Mouse (Mus musculus): Measurements from ENCODE around the gene H2-M2. TPM values are rescaled to one million over a fixed set of nuclear protein-coding genes. Genes with fewer than 3 reads are reported as not detected.
"Not testable (repeated sequence)": the region's sequence is repeated elsewhere in the genome, so short reads cannot be mapped to it uniquely, and the experiment has no call there.

Gene H2-M2
- not detected in 2 replicates for polyA plus RNA-seq (2016; fragmentation: Nextera tagmentation; extraction: Ambion mirVana)

DNA sequence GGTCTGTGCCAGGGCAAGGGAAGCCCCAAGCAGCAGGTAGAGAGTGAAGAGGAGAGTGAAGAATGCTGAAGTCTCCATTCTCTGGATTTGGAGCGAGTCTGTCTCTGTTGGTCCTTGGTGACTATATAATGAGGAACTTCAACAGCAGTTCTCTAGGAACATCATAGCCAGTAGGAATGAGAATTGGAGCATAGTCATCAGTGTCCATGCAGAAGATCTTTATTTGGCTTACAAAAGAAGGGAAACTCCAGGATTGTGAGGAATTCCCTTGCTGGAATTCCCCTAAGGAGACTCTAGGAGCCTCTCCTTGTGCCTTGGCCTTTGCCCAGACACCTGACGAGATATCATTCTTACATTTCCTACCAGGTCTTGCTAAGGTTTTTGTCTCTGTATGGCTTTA is at the start of gene H2-M2:
Gene H2-M2 (minus strand): TSS at position 101 of the 400 bp plus-strand sequence.
- no peak within 1 kb of the TSS for H3K4me3 ChIP-seq
- H3K27me3 ChIP-seq (replicated peaks): no peaks in the 10 kb centered on the region
- H3K4me2 ChIP-seq (replicated peaks): no peak within 1 kb of the TSS
- no peak within 1 kb of the TSS for H3K27ac ChIP-seq
- no peak for ATAC-seq (ENCODE audit: low FRiP score, low read depth)
- no peaks in the 10 kb centered on the region for H3K9me3 ChIP-seq
- no peaks in the 10 kb centered on the region for H3K36me3 ChIP-seq
- 75% methylated on average over 2 of the region's 2 CpGs for WGBS
- H3K4me1 ChIP-seq: no peaks in the 10 kb centered on the region
- no peak within 1 kb of the TSS for H3K9ac ChIP-seq

DNA sequence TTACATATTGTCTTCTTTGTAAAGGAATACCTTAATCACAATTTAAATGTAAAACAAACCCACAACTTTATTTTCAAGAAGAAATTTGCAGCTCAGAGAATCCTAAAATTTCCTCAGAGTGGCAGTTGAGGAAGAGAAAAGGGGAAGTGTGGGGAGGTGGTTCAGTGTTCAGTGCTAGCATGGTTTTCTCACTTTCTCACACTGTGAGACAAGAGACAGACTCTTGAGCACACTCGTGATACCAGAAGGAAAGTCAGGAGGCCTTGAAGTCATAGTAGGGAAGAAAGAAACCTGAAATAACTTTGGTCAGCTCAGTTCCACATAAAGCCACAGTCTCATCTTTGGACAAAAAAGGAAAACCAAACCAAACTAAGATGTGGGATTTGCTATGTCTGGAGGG is 42.1 kb upstream of the H2-M2 start:
- not testable (repeated sequence) for H3K4me3 ChIP-seq; H3K4me2 ChIP-seq (replicated peaks); H3K9me3 ChIP-seq; H3K4me1 ChIP-seq; H3K36me3 ChIP-seq; H3K9ac ChIP-seq; H3K27me3 ChIP-seq (replicated peaks); H3K27ac ChIP-seq; ATAC-seq (ENCODE audit: low FRiP score, low read depth)
- WGBS: 81% methylated on average over 1 of the region's 1 CpGs

GRCm38 (mm10) chr17:37524612-37525011 is 41.3 kb upstream of the H2-M2 start:
- ATAC-seq (ENCODE audit: low FRiP score, low read depth); H3K9me3 ChIP-seq; H3K9ac ChIP-seq; H3K36me3 ChIP-seq; H3K27me3 ChIP-seq (replicated peaks); H3K4me1 ChIP-seq; H3K4me2 ChIP-seq (replicated peaks); H3K27ac ChIP-seq; H3K4me3 ChIP-seq: not testable (repeated sequence)

DNA sequence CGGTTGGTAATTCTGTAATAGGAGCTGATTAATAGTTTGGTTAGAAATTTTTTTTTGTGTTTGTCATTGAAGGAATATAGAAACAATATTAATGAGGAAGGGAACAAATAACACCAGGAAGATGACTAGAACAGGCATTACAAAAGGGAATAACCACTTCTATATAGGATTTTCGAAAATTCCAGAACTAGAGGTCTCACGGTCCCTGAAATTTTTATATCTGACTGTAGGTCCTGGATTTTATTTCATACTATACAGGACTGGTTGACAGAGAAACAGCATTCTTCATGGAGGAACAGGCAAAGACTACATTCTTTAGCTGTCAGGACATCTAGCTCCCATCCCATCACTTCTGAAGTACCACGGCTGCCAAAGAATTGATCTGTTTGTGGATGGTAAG is 24.4 kb upstream of the H2-M2 start, which contains the start of gene Olfr111:
Gene Olfr111 (plus strand): TSS at position 301 of the 400 bp plus-strand sequence.
- Histone ChIP-seq H3K36me3 (no peaks in the 10 kb centered on the region), H3K27me3 (replicated peaks) (no peaks in the 10 kb centered on the region), H3K9me3 (no peaks in the 10 kb centered on the region), H3K9ac (no peak within 1 kb of the TSS), H3K4me1 (no peaks in the 10 kb centered on the region), H3K4me3 (no peak within 1 kb of the TSS), H3K4me2 (replicated peaks) (no peak within 1 kb of the TSS), H3K27ac (no peak within 1 kb of the TSS)
- WGBS: 87% methylated on average over 4 of the region's 4 CpGs
- ATAC-seq (ENCODE audit: low FRiP score, low read depth): no peak

DNA sequence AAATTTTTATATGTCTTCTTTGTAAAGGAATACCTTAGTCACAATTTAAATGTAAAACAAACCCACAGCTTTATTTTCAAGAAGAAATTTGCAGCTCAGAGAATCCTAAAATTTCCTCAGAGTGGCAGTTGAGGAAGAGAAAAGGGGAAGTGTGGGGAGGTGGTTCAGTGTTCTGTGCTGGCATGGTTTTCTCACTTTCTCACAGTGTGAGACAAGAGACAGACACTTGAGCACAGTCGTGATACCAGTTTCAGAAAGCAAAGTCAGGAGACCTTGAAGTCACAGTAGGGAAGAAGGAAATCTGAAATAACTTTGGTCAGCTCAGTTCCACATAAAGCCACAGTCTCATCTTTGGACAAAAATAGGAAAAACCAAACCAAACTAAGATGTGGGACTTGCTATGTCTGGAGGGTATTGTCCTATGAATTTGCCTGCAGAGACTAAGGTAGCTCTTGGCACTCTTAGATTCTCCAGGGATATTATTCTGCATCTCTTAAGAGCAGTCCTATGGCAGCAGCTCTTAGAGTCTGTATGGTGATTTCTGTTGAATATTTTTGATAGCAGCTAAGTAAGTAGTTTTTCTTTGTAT is 8.7 kb upstream of the H2-M2 start, which contains the start of gene Olfr110:
Gene Olfr110 (plus strand): TSS at position 539 of the 589 bp plus-strand sequence.
- Histone ChIP-seq H3K9ac (no peak within 1 kb of the TSS), H3K4me1 (no peaks in the 10 kb centered on the region), H3K9me3 (no peaks in the 10 kb centered on the region), H3K36me3 (no peaks in the 10 kb centered on the region), H3K4me3 (no peak within 1 kb of the TSS), H3K4me2 (replicated peaks) (no peak within 1 kb of the TSS), H3K27me3 (replicated peaks) (no peaks in the 10 kb centered on the region), H3K27ac (no peak within 1 kb of the TSS)
- WGBS: 74% methylated on average over 1 of the region's 1 CpGs
- ATAC-seq (ENCODE audit: low FRiP score, low read depth): no peak

DNA sequence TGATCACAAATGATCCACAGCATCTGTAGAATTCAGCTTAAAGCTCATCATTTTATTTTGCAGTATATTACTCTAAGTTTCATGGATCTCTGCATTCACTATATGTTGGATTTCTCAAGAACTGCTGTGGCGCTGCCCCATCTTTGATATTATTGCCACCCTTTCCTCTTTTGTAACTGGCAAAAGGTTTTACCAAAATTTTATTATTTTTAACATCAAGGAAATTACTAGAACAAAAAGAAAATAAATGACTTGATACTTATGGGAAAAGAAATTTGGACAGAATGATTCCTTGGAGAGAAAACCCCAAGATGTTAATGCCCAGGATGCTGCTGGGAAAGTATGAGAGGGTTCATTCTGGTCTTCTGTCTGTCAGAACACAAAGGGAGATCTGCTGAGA is 24.7 kb downstream of the H2-M2 start, which contains the start of gene Olfr109:
Gene Olfr109 (plus strand): TSS at position 301 of the 400 bp plus-strand sequence.
- WGBS: 96% methylated on average over 1 of the region's 1 CpGs
- Histone ChIP-seq H3K4me2 (replicated peaks) (no peak within 1 kb of the TSS), H3K4me1 (no peaks in the 10 kb centered on the region), H3K9me3 (no peaks in the 10 kb centered on the region), H3K36me3 (no peaks in the 10 kb centered on the region), H3K9ac (no peak within 1 kb of the TSS), H3K27me3 (replicated peaks) (no peaks in the 10 kb centered on the region), H3K27ac (no peak within 1 kb of the TSS), H3K4me3 (no peak within 1 kb of the TSS)
- no peak for ATAC-seq (ENCODE audit: low FRiP score, low read depth)

GRCm38 (mm10) chr17:37445180-37445579 is 38.2 kb downstream of the H2-M2 start, which contains the start of gene Olfr108:
Olfr108 (plus strand) TSS chr17:37445480.
- Histone ChIP-seq H3K4me2 (replicated peaks) (no peak within 1 kb of the TSS), H3K4me1 (no peaks in the 10 kb centered on the region), H3K9me3 (no peaks in the 10 kb centered on the region), H3K9ac (no peak within 1 kb of the TSS), H3K36me3 (no peaks in the 10 kb centered on the region), H3K27ac (no peak within 1 kb of the TSS), H3K27me3 (replicated peaks) (no peaks in the 10 kb centered on the region), H3K4me3 (no peak within 1 kb of the TSS)
- no peak for ATAC-seq (ENCODE audit: low FRiP score, low read depth)
- WGBS: 88% methylated on average over 1 of the region's 1 CpGs

Other genes starting within 250 kb of the H2-M2 start
- gene Olfr97, start 246.2 kb downstream of the H2-M2 start, polyA plus RNA-seq (2016; fragmentation: Nextera tagmentation; extraction: Ambion mirVana): not detected in 2 replicates
- not detected in 2 replicates for gene Olfr98, start 219.8 kb downstream of the H2-M2 start, polyA plus RNA-seq (2016; fragmentation: Nextera tagmentation; extraction: Ambion mirVana)
- 0.64 and 1.1 TPM in 2 replicates for gene H2-M3, start 213.3 kb downstream of the H2-M2 start, polyA plus RNA-seq (2016; fragmentation: Nextera tagmentation; extraction: Ambion mirVana)
- not detected in 2 replicates for gene Olfr99, start 200.1 kb downstream of the H2-M2 start, polyA plus RNA-seq (2016; fragmentation: Nextera tagmentation; extraction: Ambion mirVana)
- gene Olfr101, start 179.2 kb downstream of the H2-M2 start, polyA plus RNA-seq (2016; fragmentation: Nextera tagmentation; extraction: Ambion mirVana): not detected in 2 replicates
- not detected in 2 replicates for gene Olfr102, start 166.5 kb downstream of the H2-M2 start, polyA plus RNA-seq (2016; fragmentation: Nextera tagmentation; extraction: Ambion mirVana)
- gene Olfr103, start 143.9 kb downstream of the H2-M2 start, polyA plus RNA-seq (2016; fragmentation: Nextera tagmentation; extraction: Ambion mirVana): not detected in 2 replicates
- gene Olfr104-ps, start 124.0 kb downstream of the H2-M2 start, polyA plus RNA-seq (2016; fragmentation: Nextera tagmentation; extraction: Ambion mirVana): not detected in 2 replicates
- gene Olfr105-ps, start 104.5 kb downstream of the H2-M2 start, polyA plus RNA-seq (2016; fragmentation: Nextera tagmentation; extraction: Ambion mirVana): not detected in 2 replicates
- not detected in 2 replicates for gene Olfr106-ps, start 93.2 kb downstream of the H2-M2 start, polyA plus RNA-seq (2016; fragmentation: Nextera tagmentation; extraction: Ambion mirVana)
- gene Olfr107, start 84.3 kb downstream of the H2-M2 start, polyA plus RNA-seq (2016; fragmentation: Nextera tagmentation; extraction: Ambion mirVana): not detected in 2 replicates
- gene Olfr108, start 38.1 kb downstream of the H2-M2 start, polyA plus RNA-seq (2016; fragmentation: Nextera tagmentation; extraction: Ambion mirVana): not detected in 2 replicates
- not detected in 2 replicates for gene Olfr109, start 24.6 kb downstream of the H2-M2 start, polyA plus RNA-seq (2016; fragmentation: Nextera tagmentation; extraction: Ambion mirVana)
- gene Olfr110, start 8.9 kb upstream of the H2-M2 start, polyA plus RNA-seq (2016; fragmentation: Nextera tagmentation; extraction: Ambion mirVana): not detected in 2 replicates
- not detected in 2 replicates for gene Olfr111, start 24.5 kb upstream of the H2-M2 start, polyA plus RNA-seq (2016; fragmentation: Nextera tagmentation; extraction: Ambion mirVana)
- not detected in 2 replicates for gene Olfr112, start 85.9 kb upstream of the H2-M2 start, polyA plus RNA-seq (2016; fragmentation: Nextera tagmentation; extraction: Ambion mirVana)
- gene Olfr113, start 94.1 kb upstream of the H2-M2 start, polyA plus RNA-seq (2016; fragmentation: Nextera tagmentation; extraction: Ambion mirVana): not detected in 2 replicates
- not detected in 2 replicates for gene Olfr114, start 109.2 kb upstream of the H2-M2 start, polyA plus RNA-seq (2016; fragmentation: Nextera tagmentation; extraction: Ambion mirVana)
- not detected in 2 replicates for gene Olfr115, start 143.6 kb upstream of the H2-M2 start, polyA plus RNA-seq (2016; fragmentation: Nextera tagmentation; extraction: Ambion mirVana)
- not detected in 2 replicates for gene Olfr116, start 143.6 kb upstream of the H2-M2 start, polyA plus RNA-seq (2016; fragmentation: Nextera tagmentation; extraction: Ambion mirVana)
- gene Olfr117, start 180.2 kb upstream of the H2-M2 start, polyA plus RNA-seq (2016; fragmentation: Nextera tagmentation; extraction: Ambion mirVana): not detected in 2 replicates
- not detected in 2 replicates for gene Olfr118, start 183.4 kb upstream of the H2-M2 start, polyA plus RNA-seq (2016; fragmentation: Nextera tagmentation; extraction: Ambion mirVana)
- not detected in 2 replicates for gene Olfr119, start 213.0 kb upstream of the H2-M2 start, polyA plus RNA-seq (2016; fragmentation: Nextera tagmentation; extraction: Ambion mirVana)
- not detected in 2 replicates for gene Olfr120, start 238.3 kb upstream of the H2-M2 start, polyA plus RNA-seq (2016; fragmentation: Nextera tagmentation; extraction: Ambion mirVana)